Mouse (Mus musculus) hindbrain, embryonic 13.5 days (tissue): ENCODE measurements around the gene Pnpla5. TPM values are rescaled to one million over a fixed set of nuclear protein-coding genes. Genes with fewer than 3 reads are reported as not detected.

Experiments
- ATAC-seq: fragments of 200-750 bp; cut with Nextera tagmentation; 2 replicates; pipeline ENCODE4 v1.8.0; 2017; ENCODE audit warnings: moderate TSS enrichment; ENCODE audit not compliant: low FRiP score
- H3K27ac ChIP-seq: fragments of 300-500 bp; sonication (generic); 2 replicates; pipeline ENCODE4 v1.5.1; 2015; ENCODE audit warnings: inconsistent platforms, mild to moderate bottlenecking, moderate library complexity
- H3K27me3 ChIP-seq: fragments of 300-500 bp; sonication (generic); 2 replicates; pipeline ENCODE4 v1.6.1; 2015; ENCODE audit warnings: mild to moderate bottlenecking, inconsistent platforms
- H3K36me3 ChIP-seq: fragments of 300-500 bp; sonication (generic); 2 replicates; pipeline ENCODE4 v1.6.1; 2015; ENCODE audit warnings: mild to moderate bottlenecking, inconsistent platforms
- H3K4me1 ChIP-seq: fragments of 300-500 bp; sonication (generic); replicated peaks from 2 replicates; pipeline ENCODE4 v1.6.1; 2015; ENCODE audit warnings: inconsistent platforms
- H3K4me2 ChIP-seq: fragments of 300-500 bp; sonication (generic); 2 replicates; pipeline ENCODE4 v1.6.1; 2015; ENCODE audit warnings: inconsistent platforms, mild to moderate bottlenecking, moderate library complexity
- H3K4me3 ChIP-seq: fragments of 300-500 bp; sonication (generic); 2 replicates; pipeline ENCODE4 v1.5.1; 2015; ENCODE audit warnings: mild to moderate bottlenecking, inconsistent platforms
- H3K9ac ChIP-seq: fragments of 300-500 bp; sonication (generic); 2 replicates; pipeline ENCODE4 v1.6.1; 2015; ENCODE audit warnings: mild to moderate bottlenecking, inconsistent platforms
- H3K9me3 ChIP-seq: fragments of 300-500 bp; sonication (generic); 2 replicates; pipeline ENCODE4 v1.6.1; 2016; ENCODE audit warnings: inconsistent platforms
- WGBS: fragments of 180-500 bp; shearing (Covaris S2); methylation state at CpG from one replicate; pipeline ENCODE4 v1.1.7; 2015; 5-methylcytosine and 5-hydroxymethylcytosine counted together
- polyA plus RNA-seq: library from polyadenylated mRNA; unstranded; fragments of >200 nt; fragmentation: Nextera tagmentation; extraction: Ambion mirVana; gene quantifications from 2 replicates; pipeline ENCODE4 v1.2.1, GENCODE M21; 2015

The Pnpla5 gene
- polyA plus RNA-seq, 1 experiment from 2014 or later = not detected

- 79% methylated on average over 13 of the region's 13 CpGs for WGBS
- H3K4me3 ChIP-seq = no peak overlapping the region
These were observed 44.3 kb downstream of the Pnpla5 start for GRCm38 (mm10) chr15:84078667-84079066.

DNA sequence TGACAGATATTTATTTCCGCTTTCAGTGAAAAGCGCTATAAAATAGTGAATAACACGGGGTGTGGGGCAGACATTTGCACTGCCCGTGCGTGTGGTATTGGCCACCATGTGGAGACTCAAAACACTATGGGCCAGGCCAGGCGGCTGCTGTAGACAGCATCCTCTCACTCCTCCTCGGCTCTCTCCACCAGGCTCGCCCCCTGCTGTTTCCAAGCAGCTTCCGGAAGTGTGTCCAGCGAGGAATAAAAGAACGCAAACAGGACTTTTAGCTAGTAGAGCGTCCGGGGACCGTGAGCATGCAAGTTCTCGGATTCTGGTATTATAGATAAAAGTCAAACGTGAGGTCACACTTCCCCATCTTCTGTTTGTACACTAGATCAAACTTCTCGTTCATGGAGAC is 45.8 kb downstream of the Pnpla5 start:
- peaks cover 14% of the 10 kb centered on the region for H3K4me1 ChIP-seq
- no peak for ATAC-seq
- H3K9me3 ChIP-seq = no peaks in the 10 kb centered on the region

More at GRCm38 (mm10) chr15:84078667-84079066, 44.3 kb downstream of the Pnpla5 start:
- Histone ChIP-seq H3K27me3 (peaks cover 26% of the 10 kb centered on the region), H3K9ac (no peak overlapping the region), H3K4me1 (peaks cover 14% of the 10 kb centered on the region), H3K36me3 (peaks cover 28% of the 10 kb centered on the region), H3K9me3 (no peaks in the 10 kb centered on the region), H3K27ac (no peak overlapping the region), H3K4me2 (no peak overlapping the region)
- ATAC-seq = no peak

DNA sequence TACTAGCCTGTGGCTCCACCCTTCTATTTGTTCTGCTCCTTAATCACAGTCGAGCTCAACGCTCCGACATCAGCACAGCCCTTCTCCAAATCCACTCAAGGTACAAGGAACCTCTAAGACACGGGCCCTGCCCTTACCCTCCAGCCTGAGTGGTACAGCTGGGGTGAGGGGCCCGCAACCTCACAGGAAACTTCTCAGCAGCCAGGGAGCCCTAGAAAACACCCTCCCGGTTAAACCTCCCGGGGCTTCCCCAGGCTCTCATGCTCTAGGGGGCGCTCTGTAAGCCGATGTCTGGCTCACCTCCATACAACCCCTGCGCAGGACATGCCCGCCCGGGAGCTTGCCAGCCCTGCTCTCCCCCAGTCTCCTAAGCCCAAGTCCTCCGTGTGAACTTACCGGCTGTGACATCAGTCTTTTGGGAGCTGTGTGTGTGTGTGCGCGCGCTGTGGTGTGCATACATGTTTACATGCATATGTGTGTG is 48.2 kb downstream of the Pnpla5 start:
- no peak overlapping the region for H3K9ac ChIP-seq
- no peak overlapping the region for H3K27ac ChIP-seq
- ATAC-seq = no peak
- peaks cover 52% of the 10 kb centered on the region for H3K27me3 ChIP-seq
- peak overlapping the region; percentile 4 for H3K4me2 ChIP-seq
- 14% methylated on average over 17 of the region's 17 CpGs for WGBS
- peaks cover 19% of the 10 kb centered on the region for H3K4me1 ChIP-seq
- H3K4me3 ChIP-seq = no peak overlapping the region
- H3K9me3 ChIP-seq = no peaks in the 10 kb centered on the region
- peaks cover 19% of the 10 kb centered on the region for H3K36me3 ChIP-seq

More for the DNA sequence above, 45.8 kb downstream of the Pnpla5 start:
- peaks cover 37% of the 10 kb centered on the region for H3K27me3 ChIP-seq
- WGBS = 58% methylated on average over 17 of the region's 17 CpGs
- H3K4me3 ChIP-seq = no peak overlapping the region
- no peak overlapping the region for H3K4me2 ChIP-seq
- no peak overlapping the region for H3K27ac ChIP-seq
- H3K36me3 ChIP-seq = peaks cover 28% of the 10 kb centered on the region
- H3K9ac ChIP-seq = no peak overlapping the region

DNA sequence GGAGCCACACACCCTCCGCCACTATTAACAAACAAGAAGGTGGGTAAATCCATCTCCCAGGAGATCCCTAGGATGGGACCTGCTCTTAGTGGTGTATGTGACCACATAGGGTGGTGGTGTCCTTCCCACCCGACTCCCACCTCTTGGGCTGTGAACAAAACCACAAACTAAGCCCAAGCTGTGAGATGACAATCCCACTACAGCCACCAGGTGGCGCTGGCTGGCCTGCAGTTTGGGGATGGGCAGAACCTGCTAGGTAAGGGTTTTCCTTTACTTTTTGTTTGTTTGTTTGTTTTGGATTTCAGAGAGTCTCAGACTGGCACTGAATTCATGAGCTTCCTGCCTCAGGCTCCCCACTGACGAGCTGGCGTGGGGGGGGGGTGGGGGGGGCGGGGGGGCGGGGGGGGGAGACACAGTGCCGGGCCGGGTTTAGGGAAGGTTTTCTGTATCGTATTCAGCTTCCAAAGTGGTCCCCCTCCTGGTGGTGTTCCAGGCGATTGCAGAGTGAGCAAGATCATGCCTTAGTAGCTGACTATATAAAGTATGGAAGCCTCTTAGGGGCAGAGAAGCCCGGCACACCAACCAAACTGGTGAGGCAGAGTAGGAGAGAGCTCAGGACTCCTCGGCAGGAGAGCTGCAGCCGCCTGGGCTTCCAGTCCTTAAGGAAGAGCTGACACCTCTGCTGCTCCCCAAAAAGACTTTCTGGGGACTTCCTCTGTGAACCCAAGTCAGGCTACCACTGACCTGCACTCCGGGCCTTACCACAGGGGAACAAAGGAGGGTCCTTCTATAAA is 48.9 kb downstream of the Pnpla5 start:
- WGBS = 13% methylated on average over 11 of the region's 15 CpGs

DNA sequence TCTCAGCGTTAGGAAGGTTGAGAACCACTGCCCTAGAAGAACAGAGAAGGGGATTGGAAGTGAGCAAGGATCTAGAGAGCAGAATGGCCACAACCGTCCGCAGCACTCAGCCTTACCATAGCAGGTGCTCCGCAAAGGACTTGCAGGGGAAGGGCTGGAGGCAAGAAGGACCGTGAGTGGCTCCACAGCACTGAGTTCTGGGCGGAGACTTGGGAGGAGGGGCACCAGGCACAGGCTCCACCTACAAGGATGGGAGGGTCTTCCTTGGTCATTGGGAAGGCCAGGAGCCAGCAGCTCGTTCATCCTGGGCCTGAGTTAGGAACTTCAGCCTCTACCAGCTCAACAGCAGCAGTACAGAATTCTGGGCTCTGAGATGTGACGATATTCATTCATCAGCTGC is 49.9 kb downstream of the Pnpla5 start:
- Histone ChIP-seq H3K36me3 (peaks cover 12% of the 10 kb centered on the region), H3K4me3 (no peak overlapping the region), H3K9me3 (no peaks in the 10 kb centered on the region), H3K27me3 (peaks cover 59% of the 10 kb centered on the region), H3K4me1 (peaks cover 28% of the 10 kb centered on the region), H3K4me2 (no peak overlapping the region), H3K27ac (no peak overlapping the region), H3K9ac (no peak overlapping the region)
- WGBS = 30% methylated on average over 8 of the region's 8 CpGs
- ATAC-seq = no peak

More for the DNA sequence above, 48.9 kb downstream of the Pnpla5 start:
- Histone ChIP-seq H3K27ac (no peak overlapping the region), H3K4me2 (peak overlapping the region; percentile 4; the same call in 1 of the 2 replicates), H3K4me3 (no peak overlapping the region), H3K9ac (no peak overlapping the region), H3K9me3 (no peaks in the 10 kb centered on the region), H3K27me3 (peaks cover 53% of the 10 kb centered on the region), H3K4me1 (peaks cover 26% of the 10 kb centered on the region), H3K36me3 (peaks cover 13% of the 10 kb centered on the region)
- peak; percentile 25; the same call in 1 of the 2 replicates for ATAC-seq

- Histone ChIP-seq H3K36me3 (peaks cover 12% of the 10 kb centered on the region), H3K27me3 (peaks cover 65% of the 10 kb centered on the region), H3K27ac (no peak overlapping the region), H3K4me1 (peaks cover 28% of the 10 kb centered on the region), H3K9ac (no peak overlapping the region), H3K4me2 (no peak overlapping the region), H3K9me3 (no peaks in the 10 kb centered on the region), H3K4me3 (no peak overlapping the region)
- 0 out of 2 replicates have a peak, but pooled peaks have one; percentile 44 for ATAC-seq
- WGBS = 22% methylated on average over 7 of the region's 7 CpGs
These were observed 50.7 kb downstream of the Pnpla5 start for GRCm38 (mm10) chr15:84072226-84072625.

- Histone ChIP-seq H3K4me2 (peak overlapping the region; percentile 35; the same call in 1 of the 2 replicates), H3K4me3 (no peak overlapping the region), H3K36me3 (no peaks in the 10 kb centered on the region), H3K9me3 (peaks cover 6% of the 10 kb centered on the region; the same call in 1 of the 2 replicates), H3K9ac (peak overlapping the region; percentile 14; the same call in 1 of the 2 replicates), H3K27me3 (peaks cover 68% of the 10 kb centered on the region), H3K27ac (no peak overlapping the region), H3K4me1 (peaks cover 30% of the 10 kb centered on the region)
- WGBS = 10% methylated on average over 13 of the region's 13 CpGs
- no peak for ATAC-seq
These were observed 52.8 kb downstream of the Pnpla5 start for GRCm38 (mm10) chr15:84070116-84070676.

- ATAC-seq = no peak
- Histone ChIP-seq H3K36me3 (no peaks in the 10 kb centered on the region), H3K4me1 (peaks cover 29% of the 10 kb centered on the region), H3K4me2 (peak overlapping the region; percentile 35; the same call in 1 of the 2 replicates), H3K9ac (peak overlapping the region; percentile 14; the same call in 1 of the 2 replicates), H3K4me3 (no peak overlapping the region), H3K27ac (no peak overlapping the region; the same call in 1 of the 2 replicates), H3K9me3 (peaks cover 6% of the 10 kb centered on the region; the same call in 1 of the 2 replicates), H3K27me3 (peaks cover 67% of the 10 kb centered on the region)
- WGBS = 10% methylated on average over 16 of the region's 16 CpGs
These were observed 53.4 kb downstream of the Pnpla5 start for GRCm38 (mm10) chr15:84069455-84070050.

DNA sequence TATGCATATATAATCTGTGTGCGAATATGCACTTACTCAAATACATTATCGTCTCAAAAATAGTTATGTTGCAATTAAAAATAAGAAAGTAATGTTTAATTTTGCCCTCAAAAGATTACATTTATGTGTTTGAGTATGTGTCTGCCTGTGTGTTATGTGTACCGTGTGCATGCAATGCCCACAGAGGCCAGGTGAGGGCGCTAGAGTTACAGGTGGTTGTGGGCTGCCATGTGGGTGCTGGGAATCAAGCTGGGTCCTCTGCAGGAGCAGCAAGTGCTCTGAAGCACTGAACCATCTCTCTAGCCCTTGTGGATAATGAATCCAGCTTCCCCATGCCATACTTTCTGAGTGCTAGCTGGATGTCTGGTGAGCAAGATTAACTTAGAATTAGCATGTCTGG is 57.3 kb downstream of the Pnpla5 start:
- H3K4me1 ChIP-seq = peaks cover 25% of the 10 kb centered on the region
- WGBS = 69% methylated on average over 4 of the region's 4 CpGs
- no peak overlapping the region for H3K9ac ChIP-seq
- peaks cover 48% of the 10 kb centered on the region for H3K27me3 ChIP-seq
- ATAC-seq = no peak
- no peak overlapping the region for H3K4me3 ChIP-seq
- H3K27ac ChIP-seq = no peak overlapping the region
- peaks cover 6% of the 10 kb centered on the region; the same call in 1 of the 2 replicates for H3K9me3 ChIP-seq
- no peaks in the 10 kb centered on the region for H3K36me3 ChIP-seq
- H3K4me2 ChIP-seq = no peak overlapping the region

GRCm38 (mm10) chr15:84065140-84065539 is 57.8 kb downstream of the Pnpla5 start, which contains the start of gene Efcab6:
Gene Efcab6 (minus strand): TSS chr15:84065379.
- H3K4me1 ChIP-seq = peaks cover 24% of the 10 kb centered on the region
- peak within 1 kb of the TSS; percentile 53; the same call in 1 of the 2 replicates for H3K9ac ChIP-seq
- H3K4me3 ChIP-seq = peak within 1 kb of the TSS; percentile 39
- no peaks in the 10 kb centered on the region for H3K36me3 ChIP-seq
- peak within 1 kb of the TSS; percentile 60 for H3K4me2 ChIP-seq
- H3K9me3 ChIP-seq = peaks cover 6% of the 10 kb centered on the region; the same call in 1 of the 2 replicates
- peaks cover 42% of the 10 kb centered on the region for H3K27me3 ChIP-seq
- ATAC-seq = peak; percentile 87
- H3K27ac ChIP-seq = no peak within 1 kb of the TSS
- under 1% methylated on average over 29 of the region's 29 CpGs for WGBS
